Mouse (Mus musculus) adrenal gland, adult (tissue): ENCODE measurements around the gene Capn13.

Experiments used
- DNase-seq, 2 experiments: peaks; one replicate each; pipeline ENCODE4 v3.0.0; 2022 to 2023; ENCODE audit warnings: low spot score in 1 of 2; ENCODE audit not compliant: inconsistent age in 2 of 2

Capn13 gene

DNA sequence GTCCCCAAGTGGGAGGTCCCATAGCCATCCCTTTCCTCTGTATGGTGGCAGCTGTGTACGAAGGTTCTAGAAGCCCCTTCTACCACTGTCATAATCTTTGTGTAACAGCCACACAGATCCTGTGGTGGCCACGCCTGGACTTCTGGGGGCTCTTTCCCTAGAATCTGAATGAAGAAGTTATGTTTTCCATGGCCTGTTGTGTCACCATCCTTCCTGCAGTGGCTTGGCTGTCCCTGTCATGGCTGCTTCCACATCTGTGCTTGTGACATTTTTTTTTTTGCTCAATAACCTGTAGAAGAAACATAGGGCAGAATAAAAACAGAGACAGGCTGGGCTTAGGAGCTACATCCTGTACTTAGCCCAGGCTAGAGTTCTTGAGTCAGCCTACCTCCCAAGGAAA lies at the start of gene Capn13:
TSS of gene Capn13 (minus strand) at position 5 of the 400 bp plus-strand sequence.
- no peak for DNase-seq

DNA sequence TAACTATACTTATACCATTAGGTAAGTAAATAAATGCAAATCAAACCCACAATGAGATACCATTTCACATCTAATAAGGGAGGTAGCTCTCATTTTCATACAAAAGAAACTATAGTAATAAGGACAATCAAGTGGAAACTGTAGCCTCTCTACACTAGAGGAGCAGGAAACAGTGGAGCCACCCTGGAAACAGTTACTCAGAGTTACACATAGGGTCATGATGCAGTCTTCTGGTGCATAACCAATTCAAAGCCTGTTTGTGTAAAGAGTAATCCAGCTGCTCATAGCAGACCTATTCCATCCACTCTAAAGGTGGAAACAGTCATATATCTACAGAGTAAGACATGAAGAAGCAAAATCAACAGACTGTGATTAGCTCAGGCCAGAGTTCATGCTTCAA lies 48.4 kb upstream of the Capn13 start:
- no peak for DNase-seq

DNA sequence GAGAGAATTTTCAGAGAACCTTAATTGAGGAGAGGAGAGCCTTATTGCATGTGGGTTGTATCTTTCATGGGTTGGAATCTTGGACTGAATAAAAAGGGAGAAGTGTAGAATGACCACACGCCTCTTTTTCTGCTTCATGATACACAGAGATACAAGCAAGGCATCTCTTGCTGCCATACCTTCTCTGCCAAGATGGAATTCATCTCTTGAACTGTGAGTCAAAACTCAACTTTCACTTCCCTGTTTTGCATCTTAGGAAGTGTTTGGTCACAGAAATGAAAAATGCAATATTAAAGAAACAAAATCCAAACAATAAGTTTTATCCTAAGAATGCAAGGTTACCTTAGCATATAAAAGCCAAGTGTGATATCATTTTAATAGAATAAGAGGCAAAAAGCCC lies 40.1 kb upstream of the Capn13 start:
- DNase-seq: no peak

DNA sequence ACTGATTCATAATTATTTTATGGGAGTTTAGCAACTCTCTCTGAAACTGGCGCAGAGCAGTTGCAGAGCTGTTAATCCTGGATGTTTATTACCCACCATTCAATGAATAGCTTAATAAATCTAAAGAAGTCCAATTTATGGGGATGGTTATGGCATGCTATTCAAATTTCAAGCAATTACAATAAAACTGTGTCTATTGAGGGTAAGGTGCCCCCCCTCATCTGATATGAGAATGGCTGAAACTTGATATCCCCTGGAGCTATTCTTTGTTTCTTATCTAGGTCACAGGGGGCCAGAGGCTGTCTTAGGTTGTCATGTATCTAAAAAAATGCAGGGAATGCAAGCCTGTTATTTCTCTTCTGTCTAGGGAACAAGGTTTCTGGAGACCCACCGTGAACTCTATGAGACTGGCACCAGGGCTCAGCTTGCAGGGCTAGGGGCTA lies 31.9 kb upstream of the Capn13 start:
- DNase-seq: no peak

DNA sequence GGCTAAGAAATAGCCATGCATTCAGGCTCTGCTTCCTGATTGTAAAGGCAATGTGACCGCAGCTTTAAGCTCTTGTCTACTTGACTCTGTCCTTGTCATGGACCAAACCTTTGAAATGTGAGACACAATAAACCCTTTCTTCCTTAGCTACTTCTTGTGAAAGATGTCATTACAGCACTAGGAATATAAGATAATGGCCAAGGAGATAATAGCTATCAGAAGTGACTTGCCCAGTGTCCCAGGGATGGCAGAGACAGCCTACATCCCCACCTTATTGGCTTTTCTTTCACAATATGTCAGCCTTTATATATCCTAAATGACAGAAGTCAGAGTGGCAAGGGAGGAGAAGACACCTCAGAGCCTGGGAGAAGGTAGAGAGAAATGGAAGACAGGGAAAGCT lies 31.4 kb upstream of the Capn13 start:
- DNase-seq: no peak

DNA sequence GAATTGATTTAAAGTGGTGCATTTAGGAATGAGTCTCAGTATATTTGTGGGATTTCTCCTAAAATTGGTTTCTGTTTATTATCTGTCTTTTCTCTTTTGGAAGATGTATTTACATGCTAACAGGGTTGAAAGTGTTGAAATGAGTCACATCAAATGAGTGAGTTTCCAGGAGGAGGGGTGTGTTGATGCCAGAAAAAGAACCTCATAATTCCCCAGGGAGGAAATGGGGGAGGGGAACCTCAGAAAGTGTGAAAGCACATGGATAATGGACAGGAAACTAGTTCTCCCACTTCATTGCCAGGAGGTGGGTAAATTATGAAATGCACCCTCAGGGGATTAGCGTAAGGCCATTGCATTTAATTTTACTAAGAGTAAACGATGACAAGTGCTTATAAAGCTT lies 16.7 kb upstream of the Capn13 start:
- no peak for DNase-seq

DNA sequence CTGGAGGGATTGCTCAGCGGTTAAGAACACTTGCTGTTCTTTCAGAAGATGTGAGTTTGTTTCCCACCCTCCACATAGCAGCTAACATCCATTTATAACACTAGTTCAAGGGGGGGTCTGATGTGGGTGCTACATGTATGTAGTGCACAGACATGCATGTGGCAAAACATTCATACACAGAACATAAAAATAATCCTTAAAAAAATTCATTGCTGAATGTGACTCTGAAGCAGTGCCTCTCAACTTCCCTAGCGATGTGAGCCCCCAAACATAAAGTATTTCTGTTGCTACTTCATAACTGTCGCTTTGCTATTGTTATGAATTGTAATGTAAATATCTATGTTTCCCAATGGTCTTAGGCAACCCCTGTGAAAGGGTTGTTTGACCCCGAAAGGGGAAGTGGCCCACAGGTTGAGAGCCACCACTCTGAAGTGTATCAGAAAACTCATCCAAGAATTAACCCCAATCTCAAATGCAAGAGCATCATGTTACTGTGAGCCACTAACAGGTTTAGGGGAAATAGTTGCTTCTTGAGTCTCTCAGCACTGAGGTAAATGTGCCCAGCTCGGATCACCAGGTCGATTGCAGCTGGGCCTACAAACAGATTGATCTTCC lies 15.6 kb upstream of the Capn13 start:
- no peak for DNase-seq

DNA sequence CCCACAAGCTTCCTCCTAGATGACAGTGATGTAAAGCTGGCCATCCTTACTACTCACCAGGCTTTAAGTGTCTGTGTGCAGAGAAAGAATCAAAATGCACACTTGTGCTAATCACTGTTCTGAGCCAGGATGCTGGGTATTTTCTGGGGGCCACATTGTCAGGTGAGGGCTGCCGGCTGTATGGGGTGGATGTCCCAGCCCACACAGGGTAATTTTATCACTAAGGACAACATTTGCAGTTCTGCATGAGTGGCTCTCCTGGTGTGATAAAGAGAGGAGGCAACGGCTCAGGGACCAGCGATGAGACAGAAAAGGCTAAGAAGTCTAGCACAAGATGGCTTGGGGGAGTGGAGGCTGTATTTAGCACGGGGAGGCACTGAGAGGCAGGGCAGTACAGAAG lies 11.2 kb upstream of the Capn13 start:
- DNase-seq: no peak

DNA sequence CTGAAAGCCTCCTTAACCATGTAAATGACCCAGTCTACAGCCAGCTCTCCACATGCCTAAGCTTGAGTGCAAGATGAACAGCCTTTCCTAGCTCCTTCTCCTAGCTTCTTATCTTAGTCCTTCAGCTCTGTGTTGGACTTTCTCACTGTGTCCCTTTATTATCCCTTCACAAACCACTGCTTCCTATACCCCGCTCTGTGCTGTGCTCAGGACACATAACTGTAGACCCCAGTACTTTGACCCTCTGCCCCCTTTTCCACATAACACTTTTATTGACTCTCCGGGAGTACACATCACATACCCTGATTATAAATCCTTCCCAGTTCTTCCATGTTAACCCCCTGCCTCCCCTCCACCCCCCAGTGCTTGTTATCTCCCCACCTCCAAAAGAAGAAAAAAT lies 606 bp upstream of the Capn13 start:
- DNase-seq: no peak

DNA sequence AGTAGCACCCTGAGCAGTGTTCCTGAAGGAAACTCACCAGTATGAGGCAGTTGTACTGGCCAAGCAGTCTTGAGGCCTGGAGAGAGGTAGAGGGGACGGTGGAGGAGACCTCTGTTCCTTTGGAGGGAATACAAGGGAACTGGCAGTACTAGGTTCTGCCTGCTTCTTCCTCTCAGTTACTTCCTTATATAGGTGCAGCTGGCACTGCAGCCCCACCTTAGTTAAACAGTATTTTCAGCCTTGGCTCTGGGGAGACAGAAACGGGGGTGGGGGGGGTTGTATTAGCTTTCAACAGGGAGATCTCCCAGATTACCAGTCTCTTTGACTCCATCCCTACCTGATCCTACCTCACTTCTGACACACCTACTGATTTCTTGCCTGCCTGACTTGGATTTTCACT lies 1.5 kb downstream of the Capn13 start:
- no peak for DNase-seq

DNA sequence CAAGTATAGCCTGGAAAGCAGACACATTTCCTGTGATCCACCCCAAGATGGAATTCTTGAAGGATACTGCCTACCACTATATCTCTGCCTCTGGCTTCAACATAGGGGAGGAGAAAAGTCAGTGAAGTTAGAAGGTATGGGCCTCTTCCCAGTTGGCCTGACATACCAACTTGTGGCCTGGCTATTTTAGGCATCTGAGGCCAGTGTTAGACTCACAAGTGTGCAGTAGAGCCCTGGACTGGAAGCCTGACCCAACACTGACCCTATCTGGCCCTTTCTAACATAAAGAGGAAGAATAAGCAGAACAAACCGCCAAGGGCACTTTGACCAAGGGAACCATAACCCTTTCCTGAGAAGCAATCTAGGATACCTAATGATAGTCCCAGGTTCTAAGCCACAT lies 7.3 kb downstream of the Capn13 start:
- DNase-seq: no peak

DNA sequence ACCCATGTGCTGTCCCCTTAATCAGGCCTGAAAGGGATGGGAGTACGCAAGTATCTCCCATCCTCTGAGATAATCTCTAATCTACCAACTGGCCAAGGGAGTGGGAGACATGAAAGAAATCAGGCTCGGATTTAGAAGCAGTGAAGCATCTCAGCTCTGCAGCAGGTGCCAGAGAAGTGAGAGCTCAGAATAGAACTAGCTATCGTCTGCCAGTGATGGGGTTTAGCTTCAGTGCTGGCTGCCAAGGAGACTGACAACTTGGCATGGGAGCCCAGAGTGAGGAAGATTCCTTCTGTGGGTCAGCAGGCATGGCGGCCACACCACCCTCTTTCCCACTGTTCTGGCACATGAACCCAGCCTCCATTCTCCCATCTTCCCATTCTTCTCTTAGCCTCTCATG lies 8.9 kb downstream of the Capn13 start:
- DNase-seq: no peak

DNA sequence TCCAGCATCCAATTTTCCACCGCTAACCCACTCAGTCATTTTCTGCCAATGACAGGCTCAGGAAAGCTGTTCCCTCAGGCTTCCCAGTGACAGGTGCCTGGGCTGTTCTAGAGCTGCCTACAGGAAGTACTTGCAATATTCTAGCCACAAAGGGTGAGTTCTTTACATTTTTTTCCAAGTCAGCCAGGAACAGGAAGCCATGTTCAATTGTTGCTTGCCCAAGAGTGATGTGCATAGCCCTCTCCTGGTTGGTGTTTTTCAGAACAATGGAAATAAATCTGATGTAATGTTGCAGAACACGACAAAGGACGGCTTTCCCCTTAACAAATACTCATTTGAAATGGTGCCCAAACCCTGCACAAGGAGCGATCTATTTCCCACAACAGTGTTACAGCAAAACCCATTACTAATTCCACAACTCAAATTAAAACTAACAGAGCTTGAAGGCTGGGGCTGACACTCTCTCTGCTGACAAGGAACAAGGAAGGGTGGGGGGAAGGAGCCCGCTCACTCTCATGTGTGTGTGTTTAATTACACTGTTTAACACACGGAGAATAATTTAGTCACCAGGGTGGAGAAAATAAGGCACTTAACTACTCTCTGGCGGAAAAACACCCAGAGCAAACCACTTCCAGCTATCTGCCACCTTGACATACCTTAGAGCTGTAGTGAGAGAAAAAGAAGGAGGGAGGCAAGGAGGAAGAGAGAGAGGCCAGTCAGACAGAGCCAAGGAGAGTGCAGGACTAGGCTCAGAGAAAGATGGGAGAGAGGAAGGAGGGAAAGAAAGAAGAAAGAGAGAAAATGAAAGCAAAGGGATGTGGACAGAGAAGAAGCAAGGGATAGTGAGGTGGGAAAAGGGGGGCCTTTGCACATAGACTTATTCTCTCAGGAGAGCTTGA lies 10.2 kb downstream of the Capn13 start:
- DNase-seq: no peak

DNA sequence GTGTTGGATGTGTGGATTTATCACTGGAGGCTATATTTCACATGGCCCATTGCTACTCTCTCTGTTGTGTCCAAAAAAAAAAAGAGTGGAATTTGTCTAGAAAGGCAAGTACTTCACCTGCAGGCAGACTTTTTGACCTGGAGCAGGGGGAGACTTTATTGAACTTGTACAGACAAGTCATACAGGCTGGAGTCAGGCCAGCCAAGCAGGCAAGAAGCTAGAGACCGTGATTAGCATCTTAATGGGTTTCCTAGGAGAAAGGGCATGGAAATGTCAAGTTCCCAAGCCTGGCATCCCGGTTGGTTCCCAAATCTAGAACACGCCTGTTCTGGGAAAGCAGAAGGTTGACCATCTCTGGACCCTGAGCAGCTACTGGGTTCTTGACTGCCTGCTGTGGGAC lies 11.3 kb downstream of the Capn13 start:
- DNase-seq: no peak

DNA sequence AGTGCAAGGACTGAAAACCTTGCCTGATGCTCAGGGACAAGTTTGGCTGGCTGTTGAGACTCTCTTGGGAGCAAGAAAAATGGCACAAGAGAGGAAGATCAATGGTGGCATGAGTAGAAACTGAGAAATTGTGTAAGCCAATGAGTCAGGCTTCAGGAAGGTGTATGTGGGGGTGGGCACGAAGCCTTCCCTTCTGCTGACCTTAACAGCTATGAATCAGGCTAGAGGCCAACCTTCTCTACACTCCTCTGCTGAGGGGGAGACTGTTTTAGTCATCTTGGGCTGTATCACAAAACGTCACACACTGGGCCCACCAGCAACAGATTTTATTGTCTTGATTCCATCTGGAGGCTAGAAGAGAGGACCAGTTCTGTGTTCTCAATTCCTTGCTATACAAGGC lies 14.1 kb downstream of the Capn13 start:
- DNase-seq: peak; percentile 27 to 71

DNA sequence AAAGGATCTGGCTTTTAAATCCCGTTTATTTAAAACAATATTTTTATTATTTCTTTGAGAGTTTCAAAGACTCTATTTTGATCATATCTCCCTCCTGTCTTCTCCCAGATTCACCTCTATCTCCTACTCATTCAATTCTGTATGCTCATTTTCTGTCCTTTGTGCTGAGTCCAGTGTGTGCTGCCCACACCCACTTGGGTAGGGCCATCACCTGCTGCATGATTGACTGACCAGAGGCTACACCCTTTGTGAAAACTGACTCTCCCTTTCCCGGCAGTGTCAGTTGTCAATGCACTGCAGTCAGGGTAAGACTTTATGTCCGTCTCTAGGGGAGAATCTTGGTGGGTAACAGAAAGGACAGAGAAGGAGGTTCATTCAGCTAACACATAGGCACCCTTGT lies 14.7 kb downstream of the Capn13 start:
- no peak for DNase-seq

DNA sequence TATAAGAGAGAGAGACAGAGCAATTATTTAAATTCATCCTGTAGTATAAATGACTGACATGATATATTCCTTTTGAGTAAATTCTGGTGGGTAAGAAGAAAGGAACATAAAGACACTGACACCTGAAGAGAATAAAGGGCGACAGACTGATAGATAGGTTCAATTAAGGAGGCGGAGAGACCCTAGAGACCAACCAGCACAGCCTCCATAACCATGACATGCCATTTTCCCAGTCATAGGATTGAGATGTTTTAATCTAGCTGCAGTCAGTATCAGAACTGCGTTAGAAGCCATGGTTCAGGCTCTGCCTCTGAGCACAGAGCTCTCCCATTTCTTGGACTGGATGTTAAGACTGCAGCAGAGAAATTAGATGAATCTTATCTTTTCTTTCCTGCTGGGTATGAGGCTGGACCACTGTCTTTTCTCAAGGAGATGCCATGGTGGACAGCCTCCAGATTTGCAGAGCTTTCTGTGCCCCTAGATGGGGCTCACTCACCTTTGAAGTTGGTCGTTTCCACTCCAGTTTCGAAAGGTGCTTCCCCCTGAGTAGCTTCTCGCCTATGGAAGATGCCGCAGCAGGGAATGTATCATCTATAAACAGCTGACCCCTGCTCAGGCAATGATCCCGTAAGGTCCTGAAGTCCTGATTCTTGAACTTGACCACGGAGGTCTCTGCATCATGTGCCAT lies 18.2 kb downstream of the Capn13 start:
- DNase-seq: no peak

DNA sequence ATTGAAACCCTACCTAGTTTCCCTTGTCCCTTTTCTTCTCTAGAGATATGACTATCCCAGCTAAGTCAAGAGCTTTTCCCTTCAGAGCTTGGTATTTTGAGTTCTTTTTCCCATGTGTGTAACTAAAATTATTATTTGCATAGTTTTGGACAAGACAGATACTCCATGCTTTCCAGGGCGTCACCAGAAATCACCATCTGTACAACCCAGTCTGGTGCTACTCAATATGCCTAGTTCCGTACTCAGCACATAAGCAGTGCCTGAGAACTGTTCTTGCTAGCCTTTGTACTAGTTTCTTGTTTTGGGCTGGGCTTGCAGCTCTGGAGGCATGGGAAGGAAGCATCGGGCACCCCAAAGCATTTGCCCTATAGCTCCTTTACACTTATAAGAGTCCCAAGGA lies 19.0 kb downstream of the Capn13 start:
- DNase-seq: no peak

DNA sequence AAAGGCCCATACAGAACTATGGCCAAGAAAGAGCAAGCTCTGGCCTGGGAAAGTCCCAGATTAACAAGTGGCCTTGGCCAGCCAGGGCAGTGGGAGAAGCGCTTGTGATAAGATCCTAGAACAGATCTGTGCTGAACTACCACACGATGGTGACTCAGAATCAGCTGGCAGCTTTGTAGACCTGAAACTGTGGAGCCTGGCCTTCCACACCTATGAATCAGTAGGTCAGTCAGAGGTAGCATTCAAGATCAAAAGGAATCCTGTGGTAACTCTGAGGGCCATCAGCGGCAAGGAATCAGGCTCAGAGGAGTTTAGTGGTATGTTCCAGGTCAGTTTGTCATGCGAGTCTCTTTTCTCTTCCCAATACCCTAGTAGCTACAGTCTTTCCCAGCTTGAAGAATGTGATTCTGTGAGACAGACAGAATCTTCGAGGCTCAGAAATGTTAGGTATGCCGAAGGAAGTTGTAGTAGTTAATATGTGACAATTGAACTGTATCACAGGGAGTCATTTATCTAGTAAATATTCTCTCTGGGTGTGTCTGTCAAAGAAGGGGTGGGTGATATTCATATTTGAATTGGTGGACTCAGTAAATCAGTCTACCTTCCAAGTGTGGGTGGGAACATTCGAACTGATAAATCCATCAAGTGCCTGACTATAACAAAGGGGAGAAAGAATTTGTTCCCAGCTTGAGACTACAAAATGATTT lies 22.7 kb downstream of the Capn13 start:
- DNase-seq: peak; percentile 86 to 90

DNA sequence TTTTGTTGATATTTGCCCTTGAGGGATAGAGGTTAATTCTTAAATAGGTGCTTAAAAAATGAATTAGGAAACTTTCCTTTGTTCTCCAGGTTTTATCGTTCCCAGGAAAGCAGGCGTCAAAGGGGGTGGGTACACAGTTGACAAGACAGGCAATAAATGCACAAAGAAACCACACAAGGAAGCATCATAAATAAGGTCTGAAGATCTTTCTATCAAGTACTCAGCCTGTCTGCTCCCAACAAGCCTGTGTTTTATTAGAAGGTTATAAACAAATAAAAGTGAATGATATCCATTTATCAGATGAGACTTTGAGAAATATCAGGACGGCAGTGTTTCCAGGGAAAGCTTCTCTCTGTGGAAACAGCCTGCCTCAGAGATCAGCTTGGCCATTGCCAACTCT lies 33.3 kb downstream of the Capn13 start:
- DNase-seq: no peak

DNA sequence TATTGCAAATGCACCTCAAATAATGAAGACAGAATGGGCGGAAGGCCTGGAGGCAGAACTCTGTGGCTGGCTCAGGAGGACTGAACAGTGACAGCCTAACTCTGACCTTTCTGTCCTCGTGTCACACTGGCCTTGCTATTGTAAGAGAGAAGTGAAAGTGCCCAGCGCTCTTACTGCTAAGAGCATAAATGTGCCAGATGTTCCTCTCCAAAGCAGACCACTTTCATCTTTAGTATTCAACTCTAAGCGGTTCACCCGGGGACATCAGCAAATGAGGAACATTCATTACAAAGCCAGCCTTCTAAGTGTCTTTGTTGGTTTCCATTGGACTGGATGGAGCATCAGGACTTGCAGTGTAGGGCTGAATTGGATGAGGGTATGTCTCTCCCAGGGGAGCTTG lies 39.6 kb downstream of the Capn13 start:
- DNase-seq: peak in 1 of 2 experiments; percentile 29
